Mouse (Mus musculus) liver, adult (tissue): ENCODE measurements around the gene Fat3.

Source experiments
- GATA4 ChIP-seq: IDR thresholded peaks from 2 replicates; pipeline ENCODE4 v1.6.1; 2014; ENCODE audit warnings: mild to moderate bottlenecking, low read length; ENCODE audit not compliant: insufficient replicate concordance

Fat3 gene

DNA sequence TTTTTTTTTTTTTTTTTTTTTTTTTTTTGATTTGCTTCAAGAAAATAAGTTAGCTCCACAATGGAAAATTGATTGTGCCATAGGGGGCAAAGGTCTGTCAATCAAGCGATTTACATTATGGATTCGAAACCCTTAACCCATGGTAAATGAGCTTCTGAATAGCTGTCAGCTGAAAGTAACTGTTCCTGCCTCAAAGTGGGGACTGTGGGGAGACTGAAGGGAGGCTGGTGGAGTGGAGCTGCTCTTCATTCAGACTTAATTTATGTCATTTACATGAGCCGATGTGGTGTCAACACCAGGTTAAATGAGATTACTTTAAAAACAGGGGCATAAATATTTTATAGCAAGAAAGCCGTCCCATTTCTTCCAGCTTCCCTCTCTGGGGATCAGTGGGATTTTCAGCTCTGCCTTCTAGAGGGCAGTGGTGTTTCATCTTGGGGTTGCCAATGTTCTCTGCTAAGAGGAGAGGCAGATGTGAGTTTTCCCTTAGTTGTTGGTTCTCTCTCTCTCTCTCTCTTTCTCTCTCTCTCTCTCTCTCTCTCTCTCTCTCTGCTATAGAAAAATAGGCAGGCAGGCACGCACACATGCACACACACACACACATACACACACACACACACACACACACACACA, 581.6 kb downstream of the Fat3 start:
- no peak for TF ChIP-seq GATA4

- no peak for TF ChIP-seq GATA4
Observed at GRCm38 (mm10) chr9:15916600-15916999, 584.5 kb downstream of the Fat3 start.

GRCm38 (mm10) chr9:15912735-15913134, 588.4 kb downstream of the Fat3 start:
- TF ChIP-seq GATA4 = no peak

GRCm38 (mm10) chr9:15909397-15910113, 591.5 kb downstream of the Fat3 start:
- TF ChIP-seq GATA4 = no peak

DNA sequence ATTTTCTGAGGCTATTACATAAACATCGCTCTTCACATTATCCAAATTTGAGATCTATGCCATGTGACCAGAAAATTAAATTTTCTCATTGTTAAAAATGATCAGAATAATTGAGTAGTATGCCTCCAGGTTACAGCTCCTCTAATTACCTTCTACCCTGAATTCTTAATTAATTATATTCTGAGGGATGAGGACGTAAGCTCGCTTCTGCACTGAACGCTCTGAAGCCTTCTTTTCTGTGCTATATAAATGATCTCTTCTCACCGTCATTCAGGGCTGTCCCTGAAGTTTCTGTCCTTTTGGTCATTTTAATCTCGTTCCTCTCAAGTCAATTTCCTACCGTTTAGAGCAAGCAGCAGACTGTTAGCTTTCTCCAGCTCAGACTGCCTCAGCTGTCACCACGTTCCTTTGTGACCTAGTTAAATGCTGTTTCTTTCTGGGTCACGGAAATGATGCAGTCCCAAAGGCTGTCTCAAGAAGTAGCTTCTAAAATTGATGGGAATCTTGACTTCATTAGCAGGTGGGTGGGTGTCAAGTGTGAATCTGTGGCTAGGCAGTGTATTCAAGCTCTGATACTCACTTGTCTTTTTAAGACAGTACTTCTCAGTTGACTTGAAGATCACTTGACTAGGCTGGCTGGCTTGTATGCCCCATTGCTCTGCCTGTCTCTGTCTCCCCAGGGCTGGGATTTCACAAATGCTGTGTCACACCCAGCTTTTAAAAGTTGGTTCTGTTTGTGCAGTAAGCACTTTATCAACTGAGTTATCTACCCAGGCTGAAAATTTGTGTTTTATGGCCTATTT, 596.9 kb downstream of the Fat3 start:
- no peak for TF ChIP-seq GATA4

GRCm38 (mm10) chr9:15898112-15898511, 603.0 kb downstream of the Fat3 start:
- no peak for TF ChIP-seq GATA4

DNA sequence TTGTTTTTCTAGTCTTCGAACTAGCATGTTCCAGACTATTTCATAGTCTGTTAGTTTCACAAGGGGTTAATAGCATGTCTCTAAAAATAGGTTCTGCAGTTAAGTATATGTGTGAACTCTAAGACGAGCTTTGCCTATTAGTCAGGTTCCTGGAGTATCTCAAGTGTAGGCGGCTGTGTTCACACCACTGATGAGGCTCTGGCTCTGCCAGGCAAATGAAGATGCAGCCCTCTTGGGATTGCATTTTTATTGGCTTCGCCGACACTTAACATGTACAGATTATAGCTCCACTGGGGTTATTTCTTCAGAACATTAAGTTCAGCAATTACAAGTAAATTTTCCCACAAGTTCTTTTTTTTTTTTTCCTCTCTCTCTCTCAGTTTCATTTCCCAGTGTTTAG, 614.3 kb downstream of the Fat3 start:
- TF ChIP-seq GATA4 = no peak

GRCm38 (mm10) chr9:15880754-15881153, 620.3 kb downstream of the Fat3 start:
- no peak for TF ChIP-seq GATA4

GRCm38 (mm10) chr9:15880160-15880603, 620.9 kb downstream of the Fat3 start:
- TF ChIP-seq GATA4 = no peak

DNA sequence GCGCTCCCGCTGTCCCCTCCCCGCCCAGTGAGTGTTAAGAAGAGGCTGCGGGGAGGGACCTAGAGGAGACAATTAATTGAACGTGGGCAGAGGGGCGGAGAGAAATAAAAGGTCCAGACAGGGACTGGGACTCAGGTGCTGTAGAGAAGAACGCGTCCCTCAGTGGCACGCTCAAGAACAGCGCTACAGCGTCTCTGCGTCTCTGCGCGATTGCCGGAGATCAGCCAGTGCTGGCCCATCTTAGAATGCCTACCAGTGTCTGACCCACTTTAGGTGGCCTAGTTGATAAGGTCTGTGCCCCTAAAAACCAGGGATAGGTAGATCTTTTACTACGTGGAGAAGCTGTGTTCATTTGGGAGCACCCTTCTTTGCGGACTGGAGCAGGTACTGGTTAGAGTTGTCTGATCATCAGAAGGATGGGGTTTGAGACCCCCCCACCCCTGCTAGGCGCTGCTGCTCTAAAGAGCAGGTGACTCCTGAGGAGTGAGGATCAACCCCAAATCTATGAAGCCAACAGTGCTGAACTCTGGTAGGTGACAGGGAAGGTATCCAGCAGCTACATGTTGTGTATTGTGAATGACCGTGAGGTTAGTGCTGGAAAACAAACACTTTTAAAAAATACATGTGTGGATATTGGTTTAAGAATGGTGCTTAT, 626.5 kb downstream of the Fat3 start, which contains the start of gene Mtnr1b:
Gene Mtnr1b (minus strand): TSS at position 51 of the 655 bp plus-strand sequence.
- no peak for TF ChIP-seq GATA4

DNA sequence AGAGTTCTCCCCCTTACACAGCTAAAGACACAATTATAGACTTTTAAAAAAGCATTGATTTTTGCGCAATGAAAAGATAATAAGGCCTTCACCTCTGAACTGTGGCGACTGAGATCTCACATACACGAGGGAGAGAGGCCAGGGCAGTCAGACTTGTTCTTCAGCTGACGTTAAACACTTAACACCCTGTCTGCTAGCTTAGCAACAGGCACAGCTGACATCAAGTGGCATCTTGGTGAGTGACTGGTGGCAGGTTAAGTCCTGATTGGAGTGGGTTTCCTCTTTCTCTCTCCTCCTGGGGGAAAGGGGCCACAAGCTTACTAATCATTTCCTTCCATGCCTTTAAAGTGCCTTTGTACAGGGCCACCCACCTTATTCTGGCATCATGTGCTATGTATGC, 631.1 kb downstream of the Fat3 start:
- TF ChIP-seq GATA4 = no peak

- no peak for TF ChIP-seq GATA4
Observed at GRCm38 (mm10) chr9:15869456-15869855, 631.6 kb downstream of the Fat3 start.

DNA sequence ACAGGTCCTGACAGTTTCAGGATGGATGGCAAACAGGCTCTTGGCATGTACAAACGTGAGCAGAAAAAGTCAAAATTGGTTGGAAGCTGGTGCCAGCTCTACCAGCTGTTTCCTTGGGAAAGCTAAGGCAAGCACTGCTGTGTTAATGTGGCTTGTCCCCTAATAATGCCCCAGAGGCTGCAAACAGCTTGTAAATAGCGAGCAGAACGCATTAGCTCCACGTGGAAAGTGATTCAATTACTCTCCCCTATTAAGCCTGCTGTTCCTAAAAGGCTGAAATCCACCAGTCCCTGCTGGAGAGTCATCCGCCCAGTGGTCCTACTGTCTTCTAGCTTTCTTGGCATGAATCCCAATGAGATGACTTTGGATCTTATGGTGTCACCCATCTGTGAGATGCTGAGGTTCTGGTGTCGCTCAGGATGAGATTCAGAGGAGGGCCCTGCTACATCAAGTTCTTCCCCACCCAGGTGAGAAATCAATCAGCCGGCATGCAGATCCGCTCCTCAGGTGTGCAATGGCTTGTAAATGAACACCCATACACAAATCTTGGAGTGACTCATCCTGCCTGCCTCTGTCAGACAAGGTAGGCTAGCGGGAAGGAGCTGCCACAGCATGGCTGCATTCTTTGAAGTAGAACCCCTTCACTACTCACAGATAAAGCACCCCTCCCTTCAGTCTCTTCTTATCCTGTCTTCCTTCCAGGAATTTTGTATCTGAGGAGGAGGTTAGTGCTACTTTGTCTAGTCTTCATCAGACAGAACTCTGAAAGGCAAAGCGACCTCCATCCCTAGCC, 634.6 kb downstream of the Fat3 start:
- TF ChIP-seq GATA4 = no peak

- no peak for TF ChIP-seq GATA4
Observed at GRCm38 (mm10) chr9:15861402-15861801, 639.7 kb downstream of the Fat3 start.
